Mouse (Mus musculus) urinary bladder, adult 18-20 months (tissue): Measurements from ENCODE around the gene Cdc42ep1.

Source experiments
- DNase-seq, 2 experiments: peaks; one replicate each; pipeline ENCODE4 v3.0.0; 2022; ENCODE audit warnings: low spot score in 2 of 2, mixed read lengths in 2 of 2

Cdc42ep1 gene

GRCm38 (mm10) chr15:78842371-78843163, at the start of gene Cdc42ep1:
Gene Cdc42ep1 (plus strand): TSS chr15:78842624.
- peak in 1 of 2 experiments; percentile 50 for DNase-seq

GRCm38 (mm10) chr15:78796196-78797059, 46.0 kb upstream of the Cdc42ep1 start:
- DNase-seq: no peak

GRCm38 (mm10) chr15:78797060-78797329, 45.4 kb upstream of the Cdc42ep1 start:
- DNase-seq: no peak

- no peak for DNase-seq
Measured at GRCm38 (mm10) chr15:78799029-78799428, 43.4 kb upstream of the Cdc42ep1 start.

- no peak for DNase-seq
Measured at GRCm38 (mm10) chr15:78801571-78801970, 40.9 kb upstream of the Cdc42ep1 start.

GRCm38 (mm10) chr15:78801971-78802741, 40.3 kb upstream of the Cdc42ep1 start:
- DNase-seq: peak in 1 of 2 experiments; percentile 41

GRCm38 (mm10) chr15:78802776-78803391, 39.5 kb upstream of the Cdc42ep1 start, which contains the start of gene Card10:
Gene Card10 (minus strand): TSS chr15:78803042.
- DNase-seq: peak in 1 of 2 experiments; percentile 45

GRCm38 (mm10) chr15:78803499-78803900, 38.9 kb upstream of the Cdc42ep1 start:
- no peak for DNase-seq

- no peak for DNase-seq
Measured at GRCm38 (mm10) chr15:78804326-78804725, 38.1 kb upstream of the Cdc42ep1 start.

GRCm38 (mm10) chr15:78805351-78805750, 37.1 kb upstream of the Cdc42ep1 start:
- DNase-seq: no peak

- no peak for DNase-seq
Measured at GRCm38 (mm10) chr15:78806614-78807013, 35.8 kb upstream of the Cdc42ep1 start.

GRCm38 (mm10) chr15:78807141-78807540, 35.3 kb upstream of the Cdc42ep1 start:
- DNase-seq: no peak

- DNase-seq: no peak
Measured at GRCm38 (mm10) chr15:78808980-78809379, 33.4 kb upstream of the Cdc42ep1 start.

GRCm38 (mm10) chr15:78809739-78810138, 32.7 kb upstream of the Cdc42ep1 start:
- no peak for DNase-seq

- DNase-seq: no peak
Measured at GRCm38 (mm10) chr15:78810146-78810545, 32.3 kb upstream of the Cdc42ep1 start.

GRCm38 (mm10) chr15:78813603-78814002, 28.8 kb upstream of the Cdc42ep1 start:
- no peak for DNase-seq

- DNase-seq: peak in 1 of 2 experiments; percentile 53
Measured at GRCm38 (mm10) chr15:78815314-78816073, 26.9 kb upstream of the Cdc42ep1 start.

GRCm38 (mm10) chr15:78816074-78816391, 26.4 kb upstream of the Cdc42ep1 start:
- DNase-seq: no peak

GRCm38 (mm10) chr15:78826213-78827204, 15.9 kb upstream of the Cdc42ep1 start:
- no peak for DNase-seq

GRCm38 (mm10) chr15:78828315-78828714, 14.1 kb upstream of the Cdc42ep1 start:
- no peak for DNase-seq
